Mouse (Mus musculus) limb, embryonic 15.5 days (tissue): ENCODE measurements around the gene Vezt. TPM values are rescaled to one million over a fixed set of nuclear protein-coding genes. Genes with fewer than 3 reads are reported as not detected.

Experiments used
- ATAC-seq: fragments of 200-750 bp; cut with Nextera tagmentation; 2 replicates; pipeline ENCODE4 v1.8.0; 2017; ENCODE audit warnings: low read depth, moderate TSS enrichment; ENCODE audit not compliant: insufficient number of reproducible peaks, low FRiP score, low TSS enrichment
- H3K27ac ChIP-seq: fragments of 300-500 bp; sonication (generic); 2 replicates; pipeline ENCODE4 v1.5.1; 2015; ENCODE audit warnings: moderate library complexity, mild to moderate bottlenecking, inconsistent platforms
- H3K27me3 ChIP-seq: fragments of 300-500 bp; sonication (generic); 2 replicates; pipeline ENCODE4 v1.6.1; 2015; ENCODE audit warnings: inconsistent platforms
- H3K36me3 ChIP-seq: fragments of 300-500 bp; sonication (generic); 2 replicates; pipeline ENCODE4 v1.6.1; 2015; ENCODE audit warnings: inconsistent platforms
- H3K4me1 ChIP-seq: fragments of 300-500 bp; sonication (generic); 2 replicates; pipeline ENCODE4 v1.6.1; 2015; ENCODE audit warnings: inconsistent platforms
- H3K4me2 ChIP-seq: fragments of 300-500 bp; sonication (generic); 2 replicates; pipeline ENCODE4 v1.6.1; 2015; ENCODE audit warnings: mild to moderate bottlenecking, inconsistent platforms
- H3K4me3 ChIP-seq: fragments of 300-500 bp; sonication (generic); 2 replicates; pipeline ENCODE4 v1.5.1; 2015; ENCODE audit warnings: mild to moderate bottlenecking, inconsistent platforms
- H3K9ac ChIP-seq: fragments of 300-500 bp; sonication (generic); 2 replicates; pipeline ENCODE4 v1.6.1; 2015; ENCODE audit warnings: inconsistent platforms
- H3K9me3 ChIP-seq: fragments of 300-500 bp; sonication (generic); 2 replicates; pipeline ENCODE4 v1.6.1; 2016; ENCODE audit warnings: inconsistent platforms
- WGBS: fragments of 180-500 bp; shearing (Covaris S2); methylation state at CpG from one replicate; pipeline ENCODE4 v1.1.7; 2015; 5-methylcytosine and 5-hydroxymethylcytosine counted together
- polyA plus RNA-seq: library from polyadenylated mRNA; unstranded; fragments of >200 nt; fragmentation: Nextera tagmentation; extraction: Ambion mirVana; gene quantifications from 2 replicates; pipeline ENCODE4 v1.2.1, GENCODE M21; 2015

The Vezt gene
- polyA plus RNA-seq, 1 experiment from 2014 or later = 26.3 TPM

DNA sequence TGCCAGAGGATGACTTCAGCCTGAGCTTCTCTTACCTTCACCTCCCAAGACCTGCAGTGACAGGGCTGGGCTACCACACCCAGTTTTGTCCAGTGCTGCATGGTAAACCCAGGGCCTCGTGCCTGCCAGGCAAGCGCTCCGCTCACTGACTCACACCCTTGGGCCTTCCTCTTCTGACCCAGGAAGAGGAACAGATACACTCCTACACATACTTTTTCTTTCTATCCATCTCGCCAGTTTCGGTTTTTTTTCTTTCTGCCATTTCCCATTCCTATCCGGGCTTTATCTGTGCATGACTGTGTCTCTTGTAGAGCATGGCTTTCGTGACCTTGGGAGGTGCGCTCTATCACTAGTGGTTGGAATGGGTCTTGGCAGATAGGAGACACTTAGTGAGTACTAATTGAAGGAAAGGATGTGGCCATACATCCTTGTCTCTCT, 24.0 kb upstream of the Vezt start:
- WGBS = 84% methylated on average over 8 of the region's 8 CpGs
- Histone ChIP-seq H3K9me3 (no peaks in the 10 kb centered on the region), H3K4me3 (no peak overlapping the region), H3K4me1 (peaks cover 4% of the 10 kb centered on the region; the same call in 1 of the 2 replicates), H3K27ac (no peak overlapping the region), H3K4me2 (no peak overlapping the region), H3K27me3 (no peaks in the 10 kb centered on the region), H3K9ac (no peak overlapping the region), H3K36me3 (no peaks in the 10 kb centered on the region)
- 0 out of 2 replicates have a peak, but pooled peaks have one; percentile 48 for ATAC-seq

DNA sequence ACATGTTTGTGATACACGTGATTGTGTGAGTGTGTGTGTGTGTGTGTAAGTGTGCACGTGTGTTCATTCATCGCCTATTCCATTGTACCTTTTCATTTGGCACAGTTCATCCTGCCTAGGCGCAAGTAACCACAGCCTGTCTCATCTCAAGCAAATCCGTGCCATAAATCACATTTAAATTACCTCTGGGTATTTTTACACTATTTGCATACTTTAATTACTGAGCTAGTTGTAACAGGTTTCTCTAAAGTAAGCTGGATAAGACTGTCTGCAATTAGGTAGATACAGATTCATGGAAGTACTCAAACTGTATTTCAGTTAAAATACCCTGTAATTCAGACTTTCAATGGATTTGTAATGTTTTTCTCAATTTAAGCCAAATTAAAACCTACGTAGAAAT, 20.9 kb upstream of the Vezt start:
- WGBS = 69% methylated on average over 6 of the region's 6 CpGs
- Histone ChIP-seq H3K4me1 (no peaks in the 10 kb centered on the region), H3K27me3 (no peaks in the 10 kb centered on the region), H3K9me3 (no peaks in the 10 kb centered on the region), H3K9ac (no peak overlapping the region), H3K27ac (no peak overlapping the region), H3K4me2 (no peak overlapping the region), H3K36me3 (no peaks in the 10 kb centered on the region), H3K4me3 (no peak overlapping the region)
- no peak for ATAC-seq

DNA sequence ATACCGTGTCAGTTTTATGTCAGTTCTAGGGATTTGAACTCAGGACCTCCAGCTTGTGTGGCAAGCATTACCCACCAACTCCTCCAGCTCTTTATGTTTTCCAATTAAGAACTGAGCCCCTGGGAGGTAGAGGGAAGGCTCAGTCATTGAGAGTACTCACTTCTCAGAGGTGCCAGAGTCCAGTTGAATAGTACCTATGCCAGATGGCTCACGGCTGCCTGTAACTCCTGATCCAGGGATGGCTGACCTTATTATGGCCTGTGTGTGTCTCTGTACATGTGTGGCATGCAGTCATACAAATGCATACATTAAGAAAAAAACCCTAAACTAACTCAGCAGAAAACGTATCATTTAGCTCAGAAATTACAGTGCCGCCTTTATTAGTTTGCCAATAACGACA, 15.1 kb upstream of the Vezt start:
- no peaks in the 10 kb centered on the region for H3K27me3 ChIP-seq
- no peaks in the 10 kb centered on the region for H3K9me3 ChIP-seq
- H3K9ac ChIP-seq = no peak overlapping the region
- peaks cover 1% of the 10 kb centered on the region; the same call in 1 of the 2 replicates for H3K36me3 ChIP-seq
- no peak for ATAC-seq
- no peak overlapping the region for H3K27ac ChIP-seq
- H3K4me2 ChIP-seq = no peak overlapping the region
- no peak overlapping the region for H3K4me3 ChIP-seq
- 79% methylated on average over 5 of the region's 5 CpGs for WGBS
- H3K4me1 ChIP-seq = 0 out of 2 replicates have a peak, but pooled peaks cover 3% of the 10 kb centered on the region

DNA sequence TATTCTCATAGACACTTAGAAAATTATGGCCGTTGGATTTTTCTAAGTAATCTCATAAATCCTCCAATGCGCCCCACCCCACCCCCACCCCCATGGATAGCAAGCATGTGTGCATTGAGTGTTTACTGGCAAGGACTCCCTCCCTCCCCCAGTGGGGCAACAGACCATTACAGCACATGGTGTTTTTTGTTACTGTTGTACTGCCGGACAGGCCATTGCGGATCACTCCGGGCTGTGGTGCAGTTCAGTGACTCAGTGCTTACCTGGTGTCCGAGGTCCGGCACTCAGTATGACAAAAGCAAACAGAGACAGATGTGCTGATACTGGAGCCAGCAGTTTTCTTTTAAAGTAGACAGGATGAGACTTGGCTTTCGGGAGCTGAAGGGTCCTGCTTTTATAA, 13.5 kb upstream of the Vezt start:
- no peak overlapping the region for H3K4me2 ChIP-seq
- H3K36me3 ChIP-seq = peaks cover 16% of the 10 kb centered on the region
- no peak overlapping the region for H3K27ac ChIP-seq
- no peak overlapping the region for H3K9ac ChIP-seq
- H3K9me3 ChIP-seq = no peaks in the 10 kb centered on the region
- 65% methylated on average over 8 of the region's 8 CpGs for WGBS
- no peak for ATAC-seq
- no peaks in the 10 kb centered on the region for H3K27me3 ChIP-seq
- H3K4me1 ChIP-seq = 0 out of 2 replicates have a peak, but pooled peaks cover 3% of the 10 kb centered on the region
- H3K4me3 ChIP-seq = no peak overlapping the region

DNA sequence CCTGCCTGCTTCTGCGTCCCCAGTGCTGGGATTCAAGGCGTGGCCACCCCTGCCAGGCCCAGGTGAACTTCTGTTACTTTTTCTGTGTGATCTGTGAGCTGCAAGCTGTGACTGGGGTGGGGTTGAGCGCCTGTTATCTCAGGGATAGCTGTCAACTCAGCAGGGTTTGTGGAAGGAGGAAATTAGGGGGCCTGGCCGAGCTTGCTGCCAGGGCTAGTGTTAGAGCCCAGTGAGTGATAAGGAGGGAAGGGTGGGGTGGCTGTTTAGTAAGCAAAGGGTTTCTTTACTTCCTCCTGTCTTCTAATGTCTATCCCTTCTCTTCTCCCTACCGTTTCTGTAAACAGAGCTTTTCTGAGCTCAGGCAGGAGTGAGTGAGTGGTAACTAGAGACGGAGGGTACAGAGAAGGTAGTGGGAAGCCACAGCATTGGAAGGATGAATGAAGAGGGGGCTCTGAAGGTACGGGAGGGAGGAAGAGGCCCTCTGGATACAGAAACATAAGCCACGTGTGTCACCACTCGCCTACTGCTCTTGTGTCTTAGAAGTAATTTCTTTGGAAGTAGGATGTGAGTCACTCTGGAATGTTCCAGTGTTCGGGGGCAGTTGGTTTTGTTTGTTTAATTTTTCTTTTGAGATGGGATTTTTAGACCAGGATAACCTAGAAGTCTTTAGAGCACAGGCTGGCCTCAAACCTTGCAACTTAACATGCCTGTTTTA, 12.4 kb upstream of the Vezt start:
- 0 out of 2 replicates have a peak, but pooled peaks cover 3% of the 10 kb centered on the region for H3K4me1 ChIP-seq
- no peak overlapping the region for H3K9ac ChIP-seq
- no peaks in the 10 kb centered on the region for H3K9me3 ChIP-seq
- H3K27me3 ChIP-seq = no peaks in the 10 kb centered on the region
- ATAC-seq = no peak
- no peak overlapping the region for H3K4me2 ChIP-seq
- H3K36me3 ChIP-seq = peaks cover 19% of the 10 kb centered on the region
- no peak overlapping the region for H3K27ac ChIP-seq
- H3K4me3 ChIP-seq = no peak overlapping the region
- WGBS = 56% methylated on average over 10 of the region's 10 CpGs

DNA sequence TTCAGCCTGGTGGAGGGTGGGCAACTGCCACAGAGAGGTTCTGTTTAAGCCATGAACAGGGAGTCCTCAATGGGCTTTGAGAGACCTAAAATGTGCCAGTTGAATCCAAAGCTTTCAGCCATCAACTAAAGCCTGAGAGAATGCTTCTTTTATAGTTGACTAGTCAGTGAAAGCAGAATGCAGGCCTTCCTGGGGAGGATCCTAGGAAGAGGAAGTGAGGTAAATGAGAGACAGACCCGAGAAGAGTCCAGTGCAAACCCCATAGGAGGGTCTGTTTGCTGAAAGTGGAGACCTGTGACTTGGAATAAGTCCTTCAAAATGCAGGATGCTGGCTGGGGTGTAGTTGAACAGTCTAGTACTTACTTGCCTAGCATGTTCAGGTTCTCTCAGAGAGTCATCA, 11.4 kb upstream of the Vezt start:
- H3K27me3 ChIP-seq = no peaks in the 10 kb centered on the region
- H3K9ac ChIP-seq = no peak overlapping the region
- H3K36me3 ChIP-seq = peaks cover 19% of the 10 kb centered on the region
- H3K4me2 ChIP-seq = no peak overlapping the region
- H3K4me1 ChIP-seq = 0 out of 2 replicates have a peak, but pooled peaks cover 3% of the 10 kb centered on the region
- no peak for ATAC-seq
- 82% methylated on average over 1 of the region's 1 CpGs for WGBS
- H3K27ac ChIP-seq = no peak overlapping the region
- H3K9me3 ChIP-seq = no peaks in the 10 kb centered on the region
- no peak overlapping the region for H3K4me3 ChIP-seq

DNA sequence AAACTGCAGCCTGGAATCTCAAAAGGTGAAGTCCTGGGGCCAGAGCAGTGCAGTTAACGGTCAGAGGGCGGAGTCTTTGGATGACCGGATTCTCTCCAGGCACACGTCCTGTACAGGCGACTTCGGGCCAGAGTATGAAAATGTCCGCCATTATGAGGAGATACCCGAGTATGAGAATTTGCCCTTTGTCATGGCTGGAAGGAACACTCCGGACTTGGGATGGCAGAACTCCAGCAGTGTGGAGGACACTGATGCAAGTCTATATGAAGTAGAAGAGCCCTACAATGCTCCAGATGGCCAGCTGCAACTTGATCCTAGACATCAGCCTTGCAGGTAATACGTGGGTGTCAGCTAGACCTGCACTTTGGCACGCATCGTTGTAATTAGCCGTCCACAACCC, 9.7 kb upstream of the Vezt start:
- ATAC-seq = no peak
- WGBS = 89% methylated on average over 13 of the region's 13 CpGs
- H3K27me3 ChIP-seq = no peaks in the 10 kb centered on the region
- no peaks in the 10 kb centered on the region for H3K9me3 ChIP-seq
- no peak overlapping the region for H3K4me2 ChIP-seq
- 0 out of 2 replicates have a peak, but pooled peaks cover 3% of the 10 kb centered on the region for H3K4me1 ChIP-seq
- no peak overlapping the region for H3K4me3 ChIP-seq
- H3K27ac ChIP-seq = no peak overlapping the region
- no peak overlapping the region for H3K9ac ChIP-seq
- H3K36me3 ChIP-seq = peaks cover 19% of the 10 kb centered on the region

DNA sequence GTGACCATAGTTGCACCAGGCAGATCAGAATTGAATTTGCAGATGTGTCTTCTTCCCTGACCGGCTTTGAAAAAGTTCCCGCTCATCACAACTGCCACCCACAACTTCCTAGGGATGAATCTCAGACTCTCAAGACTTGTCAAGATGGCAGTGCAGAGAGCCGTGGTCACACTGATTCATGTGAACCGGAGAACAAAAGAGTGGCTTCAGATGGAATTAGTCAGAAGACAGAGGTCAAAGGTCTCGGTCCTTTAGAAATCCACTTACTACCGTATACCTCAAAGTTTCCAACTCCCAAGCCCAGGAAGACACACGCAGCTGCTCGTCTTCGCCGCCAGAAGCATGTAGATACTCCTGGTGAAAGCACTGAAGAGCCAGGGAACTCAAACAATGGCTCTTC, 8.3 kb upstream of the Vezt start:
- Histone ChIP-seq H3K4me3 (no peak overlapping the region), H3K27me3 (no peaks in the 10 kb centered on the region), H3K9ac (no peak overlapping the region), H3K4me1 (no peaks in the 10 kb centered on the region), H3K9me3 (no peaks in the 10 kb centered on the region), H3K4me2 (no peak overlapping the region), H3K36me3 (peaks cover 19% of the 10 kb centered on the region), H3K27ac (no peak overlapping the region)
- WGBS = 85% methylated on average over 10 of the region's 10 CpGs
- no peak for ATAC-seq

DNA sequence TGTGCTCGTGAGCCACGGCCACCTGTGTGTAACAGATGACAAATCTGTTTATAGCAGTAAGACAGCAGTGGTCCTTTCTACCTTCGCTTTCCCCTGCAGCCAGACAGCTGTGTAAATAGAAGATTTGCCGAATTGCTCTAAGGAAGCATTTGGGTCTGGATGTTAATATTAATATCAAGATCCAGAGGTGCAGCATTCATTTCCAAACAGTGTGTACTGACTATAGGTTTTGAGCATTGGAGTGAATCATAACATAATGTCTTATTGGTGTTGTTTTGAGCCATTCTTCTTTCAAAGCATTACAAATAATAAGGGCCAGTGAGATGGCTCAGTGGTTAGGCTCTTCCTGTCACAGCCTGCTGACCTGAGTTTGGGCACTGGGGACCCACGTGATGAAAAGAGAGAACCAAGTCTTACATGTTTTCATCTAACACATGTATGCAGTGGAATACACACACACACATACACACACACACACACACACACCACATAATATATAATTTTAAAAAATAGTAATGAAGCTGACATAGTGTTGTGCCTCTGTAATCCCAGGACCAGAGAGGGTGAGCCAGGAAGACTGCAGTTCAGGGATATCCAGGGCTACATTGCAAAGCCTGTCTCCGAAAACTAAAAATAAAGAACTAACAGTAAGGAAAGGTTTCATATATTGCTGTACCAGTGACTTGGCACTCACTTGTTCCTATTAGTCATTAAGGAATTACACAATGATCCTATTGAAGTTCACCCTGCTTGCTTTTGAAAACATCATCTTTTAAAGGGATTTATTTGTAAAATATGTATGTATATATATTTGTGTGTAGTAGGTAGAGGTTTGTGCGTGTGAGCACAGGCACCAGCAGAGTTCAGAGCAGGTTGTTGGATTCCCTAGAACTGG, 3.0 kb upstream of the Vezt start:
- 58% methylated on average over 7 of the region's 7 CpGs for WGBS
- ATAC-seq = no peak
- no peaks in the 10 kb centered on the region for H3K36me3 ChIP-seq
- peaks cover 9% of the 10 kb centered on the region for H3K4me1 ChIP-seq
- no peak overlapping the region for H3K4me3 ChIP-seq
- no peak overlapping the region for H3K9ac ChIP-seq
- no peaks in the 10 kb centered on the region for H3K27me3 ChIP-seq
- no peak overlapping the region for H3K27ac ChIP-seq
- no peaks in the 10 kb centered on the region for H3K9me3 ChIP-seq
- no peak overlapping the region for H3K4me2 ChIP-seq

DNA sequence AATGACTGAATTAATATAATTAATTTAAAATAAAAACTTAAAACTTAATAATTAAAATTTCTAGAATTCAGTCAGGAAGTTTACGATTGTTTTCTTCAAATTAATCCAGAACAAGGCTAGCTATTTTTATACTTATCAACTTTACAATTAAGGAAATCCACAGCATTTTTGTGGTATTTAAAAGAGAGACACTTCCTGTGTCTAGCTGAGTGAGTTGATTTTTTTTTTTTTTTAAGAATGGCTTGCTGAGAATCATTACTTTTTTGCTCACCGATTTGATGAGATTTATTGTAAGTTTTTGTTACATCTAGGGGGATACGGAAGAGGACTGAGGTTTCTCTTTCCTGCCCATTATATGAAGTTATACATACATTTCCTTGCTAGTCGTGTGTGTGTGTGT, 2.0 kb upstream of the Vezt start:
- ATAC-seq = no peak
- H3K4me2 ChIP-seq = no peak overlapping the region
- H3K9ac ChIP-seq = no peak overlapping the region
- WGBS = 63% methylated on average over 4 of the region's 4 CpGs
- no peaks in the 10 kb centered on the region for H3K27me3 ChIP-seq
- no peaks in the 10 kb centered on the region for H3K9me3 ChIP-seq
- H3K27ac ChIP-seq = no peak overlapping the region
- H3K4me1 ChIP-seq = peaks cover 9% of the 10 kb centered on the region
- no peaks in the 10 kb centered on the region for H3K36me3 ChIP-seq
- H3K4me3 ChIP-seq = no peak overlapping the region

DNA sequence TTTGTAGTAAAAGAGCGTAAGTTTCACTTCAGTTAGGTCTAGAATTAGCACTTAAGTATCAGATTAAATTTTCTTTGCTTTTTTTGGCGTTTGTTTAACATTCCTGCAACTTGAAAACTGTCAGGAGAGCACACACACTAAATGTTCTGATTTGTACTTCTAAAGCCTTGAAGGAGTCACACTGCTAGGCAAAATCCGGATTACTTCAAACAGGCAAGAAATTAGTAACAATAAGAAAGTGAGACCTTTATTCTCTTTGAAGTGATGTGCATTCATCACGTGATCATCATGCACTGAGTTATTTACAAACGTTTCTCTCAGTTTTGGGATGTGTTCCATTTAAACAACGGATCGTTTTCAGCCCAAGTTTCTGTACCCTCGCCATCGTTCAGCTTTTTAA, 1.6 kb upstream of the Vezt start:
- Histone ChIP-seq H3K27me3 (no peaks in the 10 kb centered on the region), H3K27ac (no peak overlapping the region), H3K36me3 (0 out of 2 replicates have a peak, but pooled peaks cover 3% of the 10 kb centered on the region), H3K9me3 (no peaks in the 10 kb centered on the region), H3K4me2 (peak overlapping the region; percentile 64), H3K4me3 (peak overlapping the region; percentile 85), H3K9ac (no peak overlapping the region), H3K4me1 (peaks cover 9% of the 10 kb centered on the region)
- no peak for ATAC-seq
- 35% methylated on average over 9 of the region's 9 CpGs for WGBS

DNA sequence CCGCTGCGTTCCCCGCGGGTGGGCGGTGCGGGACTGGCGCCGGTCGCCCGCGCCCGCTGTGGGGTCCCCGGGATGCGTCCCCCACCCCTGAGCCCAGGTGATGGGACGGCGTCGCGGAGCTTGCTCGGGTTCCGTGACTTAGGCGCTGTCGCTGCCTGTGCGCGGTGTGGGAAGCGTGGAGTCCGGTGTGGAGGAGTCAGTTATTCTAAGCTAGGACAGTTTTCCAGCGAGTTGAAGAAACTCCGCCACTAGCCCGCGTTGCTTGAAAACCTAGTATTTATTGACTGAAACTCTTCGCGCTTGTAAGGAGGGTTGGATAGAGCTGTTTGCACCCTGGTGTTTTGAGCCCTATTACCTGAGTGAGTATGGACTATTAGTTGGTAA, 750 bp upstream of the Vezt start:
- no peak; the same call in 1 of the 2 replicates for ATAC-seq
- Histone ChIP-seq H3K4me1 (peaks cover 9% of the 10 kb centered on the region), H3K9me3 (no peaks in the 10 kb centered on the region), H3K27ac (peak overlapping the region; percentile 65), H3K9ac (peak overlapping the region; percentile 59), H3K36me3 (0 out of 2 replicates have a peak, but pooled peaks cover 3% of the 10 kb centered on the region), H3K4me2 (peak overlapping the region; percentile 64), H3K4me3 (peak overlapping the region; percentile 85), H3K27me3 (no peaks in the 10 kb centered on the region)
- WGBS = under 1% methylated on average over 30 of the region's 32 CpGs
